Mouse (Mus musculus) adrenal gland, postnatal 4 days (tissue): Measurements from ENCODE around the gene Gm20379. TPM values are rescaled to one million over a fixed set of nuclear protein-coding genes. Genes with fewer than 3 reads are reported as not detected.

Source experiments
- DNase-seq, 2 experiments: peaks; one replicate each; pipeline ENCODE4 v3.0.0; 2021 to 2022; ENCODE audit warnings: low spot score in 2 of 2, mixed read lengths in 2 of 2
- total RNA-seq, 2 experiments: library from RNA; stranded (reverse); gene quantifications; 2 replicates each; pipeline ENCODE4 v1.2.3; 2021

Gene Gm20379
- total RNA-seq, 2 experiments from 2014 or later, result not detected

DNA sequence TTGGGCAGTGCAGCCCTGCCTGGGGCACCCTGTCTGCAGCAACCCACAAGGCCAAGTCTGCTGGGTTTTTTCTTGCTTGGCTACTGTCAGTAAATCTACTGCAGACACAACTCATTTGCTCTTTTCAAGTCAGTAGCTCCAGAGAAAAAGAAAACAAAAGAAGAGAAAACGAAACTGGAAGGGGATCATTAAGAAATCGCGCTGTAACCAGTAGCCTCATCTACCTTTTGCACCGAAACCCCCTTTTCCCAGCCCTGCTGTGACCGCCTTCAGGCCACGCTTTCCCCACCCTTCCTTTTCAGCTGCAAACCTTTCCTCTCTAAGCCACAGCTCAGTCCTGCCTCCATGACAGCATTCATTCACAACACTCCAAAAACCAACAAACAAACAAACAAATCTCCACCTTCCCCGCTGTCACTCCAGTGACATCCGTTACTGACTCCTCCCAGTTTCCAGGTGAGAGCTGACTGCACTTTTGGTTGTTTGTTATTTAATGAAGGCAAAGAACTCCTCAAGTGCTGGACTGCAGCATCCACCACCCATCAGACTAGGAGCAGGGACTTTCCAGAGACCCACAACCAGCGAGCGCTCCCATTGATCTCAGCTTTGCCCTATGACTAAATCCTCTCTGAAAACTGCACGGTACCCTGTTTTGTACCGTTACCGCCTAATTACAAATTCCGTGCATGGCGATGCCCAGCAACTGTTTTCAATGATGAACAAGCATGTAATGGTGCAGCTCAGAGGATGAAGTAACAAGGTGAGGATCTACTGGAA, 26.5 kb downstream of the Gm20379 start:
- DNase-seq, result no peak

DNA sequence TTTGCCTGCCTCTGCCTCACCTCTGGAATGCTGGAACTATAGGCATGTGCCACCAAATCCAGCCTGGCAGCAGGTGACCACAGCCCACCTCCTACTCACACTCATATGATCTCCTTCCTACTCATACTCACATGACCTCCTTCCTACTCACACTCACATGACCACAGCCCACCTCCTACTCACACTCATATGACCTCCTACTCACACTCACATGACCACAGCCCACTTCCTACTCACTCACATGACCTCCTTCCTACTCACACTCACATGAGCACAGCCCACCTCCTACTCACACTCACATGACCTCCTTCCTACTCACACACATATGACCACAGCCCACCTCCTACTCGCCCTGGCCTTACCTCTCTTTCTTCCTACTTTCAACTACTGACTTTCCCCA, 31.1 kb downstream of the Gm20379 start:
- DNase-seq, result no peak

DNA sequence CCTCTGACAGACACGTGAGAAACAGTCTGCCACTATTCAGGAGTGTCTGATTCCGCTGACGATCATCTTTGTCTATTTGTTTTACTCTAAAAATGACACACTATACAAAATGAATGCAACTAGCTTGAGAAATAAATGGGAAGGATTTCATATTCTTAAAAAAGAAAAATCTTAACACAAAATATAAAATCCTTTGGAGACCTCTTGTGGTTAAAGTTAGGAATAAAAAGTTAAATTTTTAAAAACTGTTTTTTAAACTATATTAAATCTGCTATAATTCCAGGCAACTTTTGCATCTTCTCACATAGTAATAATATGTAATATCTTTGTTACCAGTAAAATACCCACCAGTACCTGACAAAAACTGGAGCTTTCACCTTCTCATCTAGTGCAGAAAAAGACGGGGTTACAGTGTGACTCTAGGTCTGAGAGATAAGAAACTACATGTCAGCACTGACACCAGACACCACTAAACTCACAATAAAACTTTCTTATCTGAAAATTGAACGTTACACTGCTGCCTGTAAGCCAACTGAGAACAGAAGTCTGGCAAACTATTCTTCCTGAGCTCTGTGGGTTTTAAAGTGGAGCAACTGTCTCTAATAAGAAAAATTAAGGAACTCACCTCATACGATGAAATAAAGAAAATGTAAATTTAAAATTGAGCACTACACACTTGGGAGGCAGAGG, 32.1 kb downstream of the Gm20379 start:
- no peak for DNase-seq

DNA sequence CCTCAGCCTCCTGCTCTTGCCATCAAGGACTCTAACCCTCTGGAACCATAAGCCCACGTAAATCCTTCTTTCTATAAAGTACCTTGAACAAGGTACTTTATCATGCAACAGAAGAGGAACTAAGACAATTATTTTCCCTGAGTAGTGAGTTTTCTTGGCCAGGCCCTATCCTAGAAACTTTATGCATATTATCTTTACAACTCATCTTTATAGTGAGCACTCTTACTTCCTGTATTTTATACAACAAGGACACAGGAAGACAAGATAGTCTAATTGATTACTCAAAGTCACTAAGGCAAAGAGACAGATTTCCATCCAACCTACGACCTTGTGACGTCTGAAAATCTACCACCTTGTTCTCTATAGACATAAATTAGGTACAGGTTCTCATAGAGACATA, 34.0 kb downstream of the Gm20379 start:
- DNase-seq, result no peak

DNA sequence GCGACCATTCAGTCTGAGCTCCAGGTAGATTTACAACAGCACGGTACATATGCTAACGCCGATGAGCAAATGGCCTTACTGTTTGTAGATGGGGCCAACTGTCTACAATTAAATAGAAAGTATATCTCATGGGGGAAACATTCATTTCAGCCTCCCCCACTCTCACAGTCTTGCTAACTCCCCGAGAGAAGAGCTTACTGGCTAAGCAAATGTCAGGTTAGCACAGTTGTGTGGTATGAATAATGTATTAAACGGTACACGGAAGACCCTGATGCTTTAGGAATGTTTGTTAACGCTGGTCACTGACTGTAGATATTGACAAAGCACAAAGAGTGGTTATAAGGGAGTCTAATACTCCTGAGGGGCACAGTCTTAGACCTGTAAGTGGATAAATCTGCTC, 38.3 kb downstream of the Gm20379 start:
- DNase-seq, result no peak

DNA sequence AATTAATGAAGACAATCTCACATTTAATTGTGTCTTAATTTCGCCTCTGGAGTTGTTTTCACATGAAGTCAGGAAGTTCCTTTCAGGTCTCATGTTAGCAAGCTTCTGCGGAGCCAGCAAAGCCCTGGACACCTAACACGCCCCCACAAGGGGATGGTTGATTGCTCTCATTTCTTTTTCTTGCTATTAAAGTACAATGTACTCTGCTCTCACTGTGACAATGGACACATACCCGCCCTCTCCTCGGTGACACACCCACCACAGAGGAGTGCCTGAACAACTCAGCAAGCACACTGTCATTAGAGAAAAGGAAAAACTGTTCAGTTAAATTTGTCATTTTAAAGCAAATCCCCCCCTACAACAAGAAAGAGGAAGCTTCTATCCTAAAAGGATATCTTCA, 40.6 kb downstream of the Gm20379 start:
- no peak for DNase-seq

DNA sequence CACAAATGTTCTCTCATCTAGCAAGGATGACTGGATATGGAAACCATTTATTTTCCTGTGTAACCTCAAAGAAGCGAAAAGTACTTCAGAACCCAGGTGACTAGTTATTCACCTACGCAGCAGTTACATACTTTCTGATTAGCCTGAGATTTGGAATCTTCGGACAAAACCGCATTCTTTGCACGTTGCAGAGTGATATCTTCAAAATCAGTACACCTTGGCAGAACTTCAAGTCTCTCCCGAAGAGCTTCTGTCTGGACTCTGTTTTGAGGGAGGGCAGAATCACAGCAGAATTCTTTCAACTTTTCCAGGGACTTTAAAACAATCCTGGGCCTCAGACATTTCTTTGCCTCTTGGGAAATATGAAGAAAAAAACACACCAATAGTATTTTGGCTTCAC, 45.3 kb downstream of the Gm20379 start:
- DNase-seq, result no peak

DNA sequence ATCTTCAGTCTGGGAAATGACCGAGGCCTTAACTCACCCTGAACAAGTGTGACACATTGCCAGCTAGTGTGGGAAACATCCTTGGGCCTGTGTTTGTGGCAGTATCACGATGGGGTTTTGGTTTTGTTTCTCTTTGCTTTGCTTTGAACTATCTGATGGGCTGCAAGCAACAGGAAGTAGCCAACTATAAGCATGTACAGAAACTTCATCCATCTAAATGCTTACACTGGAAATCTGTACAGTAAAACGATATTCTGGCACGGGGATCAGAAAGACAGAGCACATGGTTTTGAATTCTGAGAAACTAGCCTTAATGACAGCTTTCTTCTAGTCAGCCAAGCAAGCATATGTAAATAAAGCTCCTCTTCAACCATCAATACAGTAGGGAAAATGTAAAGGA, 48.2 kb downstream of the Gm20379 start:
- no peak for DNase-seq

DNA sequence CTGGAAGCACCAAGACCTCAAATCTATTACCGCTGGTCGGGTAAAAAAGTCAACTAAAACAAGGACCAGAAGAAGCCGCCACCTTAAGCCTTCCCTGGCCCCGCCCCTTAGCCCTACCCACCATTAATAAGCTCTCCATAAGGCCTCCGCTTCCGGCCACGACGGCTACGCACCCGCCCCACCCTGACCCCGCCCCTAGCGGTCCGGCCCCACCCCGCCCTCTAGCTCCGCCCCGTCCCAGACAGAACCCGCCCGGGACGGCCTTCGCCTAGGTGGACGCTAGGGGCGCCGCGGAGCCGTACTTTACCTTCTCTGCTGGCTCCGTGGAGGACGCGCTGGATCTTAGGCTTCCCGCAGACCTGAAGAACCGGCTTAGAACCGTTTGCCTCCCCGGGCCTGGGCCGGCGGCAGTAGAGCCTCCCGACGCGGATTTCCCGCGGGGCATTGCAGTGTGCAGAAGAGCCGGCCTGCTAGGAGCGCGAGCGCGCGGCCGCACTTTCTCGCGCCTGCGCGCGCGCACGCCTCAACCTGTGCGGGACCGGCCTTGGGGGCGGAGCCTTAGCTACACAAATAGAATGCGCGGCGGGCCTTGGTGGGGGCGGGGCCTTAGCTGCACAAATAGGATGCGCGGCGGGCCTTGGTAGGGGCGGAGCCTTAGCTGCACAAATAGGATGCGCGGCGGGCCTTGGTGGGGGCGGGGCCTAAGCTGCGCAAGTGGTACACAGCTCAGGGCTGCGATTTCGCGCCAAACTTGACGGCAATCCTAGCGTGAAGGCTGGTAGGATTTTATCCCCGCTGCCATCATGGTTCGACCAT, 48.9 kb downstream of the Gm20379 start, which contains the start of the genes Dhfr and Msh3:
Gene Dhfr (plus strand): TSS at position 271 of the 816 bp plus-strand sequence.
Gene Msh3 (minus strand): TSS at position 548 of the 816 bp plus-strand sequence.
- DNase-seq, result peak; percentile 94 to 97

DNA sequence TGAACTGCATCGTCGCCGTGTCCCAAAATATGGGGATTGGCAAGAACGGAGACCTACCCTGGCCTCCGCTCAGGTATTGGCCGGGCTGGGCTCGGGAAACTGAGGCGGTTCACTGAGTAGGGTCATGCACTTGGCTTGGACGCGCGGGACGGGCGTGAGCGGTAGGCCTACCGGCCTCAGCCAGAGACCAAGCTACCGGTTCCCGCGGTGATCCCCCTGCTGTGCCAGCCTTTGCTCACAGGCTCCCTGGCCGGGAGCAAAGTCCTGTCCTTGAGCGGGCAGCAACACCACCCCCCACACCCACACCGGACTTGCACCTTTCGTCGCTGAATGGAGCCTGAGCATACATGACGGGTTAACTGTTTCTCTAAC, 49.5 kb downstream of the Gm20379 start:
- DNase-seq, result peak in 1 of 2 experiments; percentile 15

DNA sequence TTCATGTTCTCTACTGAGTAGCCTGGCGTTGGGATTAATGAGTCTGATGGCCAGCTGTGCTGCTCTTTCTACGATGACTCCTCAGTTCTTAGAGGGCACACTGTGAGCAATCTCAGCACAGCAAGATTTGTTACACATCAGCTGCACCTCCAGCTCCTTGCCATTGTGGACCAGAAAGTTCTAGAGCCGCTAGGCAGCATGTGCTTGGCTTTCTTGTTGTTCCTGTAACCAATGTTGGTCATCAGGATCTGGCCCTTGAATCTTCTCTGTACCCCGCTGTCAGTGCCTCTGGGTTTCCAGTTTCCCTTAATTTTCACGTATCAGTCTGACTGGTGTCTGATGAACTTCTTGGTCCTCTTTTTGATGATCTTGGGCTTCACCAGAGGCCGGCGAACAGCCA, 50.6 kb downstream of the Gm20379 start:
- no peak for DNase-seq

Other genes starting within 250 kb of the Gm20379 start
- 1 to 10 TPM; 2.0 to 3.9 TPM for gene Rasgrf2, start 174.3 kb upstream of the Gm20379 start, total RNA-seq
- 1 to 10 TPM; 9.4 to 9.6 TPM for gene Dhfr, start 48.7 kb downstream of the Gm20379 start, total RNA-seq
- 10 to 100 TPM; 36.5 to 39.2 TPM for gene Msh3, start 49.0 kb downstream of the Gm20379 start, total RNA-seq
- gene Ankrd34b, start 119.9 kb downstream of the Gm20379 start, total RNA-seq, result under 1 TPM; 0.37 to 0.62 TPM
- 1 to 10 TPM; 5.8 to 7.7 TPM for gene Fam151b, start 178.0 kb downstream of the Gm20379 start, total RNA-seq
- gene Zfyve16, start 224.9 kb downstream of the Gm20379 start, total RNA-seq, result 10 to 100 TPM; 24.6 to 27.5 TPM